Mouse (Mus musculus) testis, adult 2 months (tissue): ENCODE results near the gene Gzmf. TPM values are rescaled to one million over a fixed set of nuclear protein-coding genes. Genes with fewer than 3 reads are reported as not detected.
A peak's percentile ranks its signal among the peaks of the same experiment; 100 is the strongest.
"Not testable (repeated sequence)": the region's sequence is repeated elsewhere in the genome, so short reads cannot be mapped to it uniquely, and the experiment has no call there.

Source experiments
- H3K27ac ChIP-seq: fragments of 200-500 bp; 2 replicates; pipeline ENCODE4 v1.5.1; 2012; ENCODE audit warnings: low read depth, low read length; ENCODE audit not compliant: control insufficient read depth, insufficient read depth
- H3K27me3 ChIP-seq: fragments of 200-500 bp; 2 replicates; pipeline ENCODE4 v1.6.1; 2012; ENCODE audit warnings: mild to moderate bottlenecking, low read length, moderate library complexity; ENCODE audit not compliant: control insufficient read depth, insufficient read depth
- H3K36me3 ChIP-seq: fragments of 200-500 bp; 2 replicates; pipeline ENCODE4 v1.6.1; 2012; ENCODE audit warnings: mild to moderate bottlenecking, low read length; ENCODE audit not compliant: control insufficient read depth, insufficient read depth
- H3K4me1 ChIP-seq: fragments of 200-500 bp; 2 replicates; pipeline ENCODE4 v1.6.1; 2012; ENCODE audit warnings: low read length; ENCODE audit not compliant: control insufficient read depth, insufficient read depth
- H3K4me3 ChIP-seq: fragments of 200-500 bp; 2 replicates; pipeline ENCODE4 v1.5.1; 2012; ENCODE audit warnings: low read depth, mild to moderate bottlenecking, low read length, moderate library complexity, mixed read lengths; ENCODE audit not compliant: control insufficient read depth
- CTCF ChIP-seq: fragments of 200-500 bp; IDR thresholded peaks from 2 replicates; pipeline ENCODE4 v1.5.1; 2012; ENCODE audit warnings: low read depth, mild to moderate bottlenecking, inconsistent platforms, low read length, moderate library complexity; ENCODE audit not compliant: control insufficient read depth, insufficient read depth, insufficient replicate concordance
- POLR2A ChIP-seq: fragments of 200-500 bp; IDR thresholded peaks from 2 replicates; pipeline ENCODE4 v1.6.1; 2012; ENCODE audit warnings: low read depth, mild to moderate bottlenecking, inconsistent platforms, low read length, moderate library complexity; ENCODE audit not compliant: control insufficient read depth
- polyA plus RNA-seq: library from polyadenylated mRNA; depleted of rRNA; stranded (reverse); fragments of >200 nt; gene quantifications from 2 replicates; pipeline ENCODE4 v1.2.3, GENCODE M21; 2012; rRNA removed

Gzmf gene
- polyA plus RNA-seq, 1 experiment = not detected

DNA sequence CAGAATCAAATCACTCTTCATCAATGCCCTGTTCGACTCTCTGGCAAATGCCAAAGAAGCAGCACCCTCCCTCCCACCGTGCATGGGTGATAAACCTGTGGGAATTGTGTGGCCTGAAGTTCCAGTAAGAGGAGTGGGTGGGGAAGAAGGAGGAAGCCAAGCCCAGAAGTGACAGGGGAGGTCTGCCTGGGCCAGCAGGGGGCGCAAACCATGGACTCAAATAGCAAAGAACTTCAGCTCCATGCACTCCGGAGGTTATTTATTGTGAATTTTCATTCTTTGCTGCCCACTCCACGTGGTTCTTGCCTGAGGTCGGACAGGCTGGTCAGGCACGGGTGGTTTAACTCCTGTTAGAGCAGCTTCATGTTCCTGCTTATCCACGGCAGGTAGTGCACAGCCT, 33.6 kb downstream of the Gzmf start:
- H3K4me1 ChIP-seq, H3K27ac ChIP-seq, H3K36me3 ChIP-seq, H3K27me3 ChIP-seq: not testable (repeated sequence)
- H3K4me3 ChIP-seq = peak overlapping the region; percentile 18
- TF ChIP-seq CTCF = peak; percentile 59; the same call in 1 of the 2 replicates

DNA sequence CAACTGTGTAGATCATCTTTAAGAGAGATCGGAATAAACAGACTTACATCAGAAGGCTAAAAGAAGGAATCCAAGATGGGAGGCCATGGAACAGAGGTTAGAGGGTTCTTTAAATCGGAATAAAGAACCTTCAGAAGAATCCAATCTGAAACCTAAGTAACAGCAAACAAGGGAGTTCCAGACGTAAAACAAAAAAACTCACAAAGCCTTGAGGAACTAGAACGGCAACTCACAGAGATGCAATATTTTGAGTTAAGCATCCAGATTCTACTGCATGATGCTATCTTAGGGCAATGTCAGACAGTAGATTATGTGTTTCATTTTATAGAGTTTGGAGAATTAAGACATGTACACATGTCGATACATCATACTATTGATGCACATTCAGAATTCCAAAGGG, 36.7 kb downstream of the Gzmf start, which contains the start of gene Gzmn:
TSS of gene Gzmn (minus strand) at position 101 of the 400 bp plus-strand sequence.
- Histone ChIP-seq H3K4me1 (peaks cover 3% of the 10 kb centered on the region; the same call in 1 of the 2 replicates), H3K27me3 (no peaks in the 10 kb centered on the region), H3K36me3 (no peaks in the 10 kb centered on the region), H3K27ac (no peak within 1 kb of the TSS), H3K4me3 (peak within 1 kb of the TSS; percentile 59)
- TF ChIP-seq CTCF (no peak), POLR2A (no peak)

DNA sequence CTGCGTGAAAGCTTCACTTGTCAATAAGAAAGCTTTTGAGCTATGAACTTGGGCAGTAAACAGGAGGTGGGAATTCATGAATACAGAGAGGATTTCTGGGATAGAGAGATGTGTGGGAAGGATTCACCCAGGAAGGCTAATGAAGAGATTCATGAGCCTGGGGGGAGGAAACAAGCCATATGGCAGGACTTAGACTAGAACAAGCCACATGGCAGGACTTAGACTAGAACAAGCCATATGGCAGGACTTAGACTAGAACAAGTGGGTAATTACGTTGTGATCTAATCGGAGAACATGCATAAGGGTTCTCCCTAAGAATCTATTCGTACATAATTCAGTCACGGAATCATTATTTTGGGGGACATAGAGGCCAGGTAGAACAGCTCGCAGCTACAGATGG, 37.8 kb downstream of the Gzmf start:
- peaks cover 3% of the 10 kb centered on the region; the same call in 1 of the 2 replicates for H3K4me1 ChIP-seq
- no peaks in the 10 kb centered on the region for H3K36me3 ChIP-seq
- no peaks in the 10 kb centered on the region for H3K27me3 ChIP-seq
- H3K27ac ChIP-seq = no peak overlapping the region
- H3K4me3 ChIP-seq = peak overlapping the region; percentile 59; the same call in 1 of the 2 replicates
- TF ChIP-seq POLR2A (no peak), CTCF (no peak)

- Histone ChIP-seq H3K4me1 (peaks cover 3% of the 10 kb centered on the region; the same call in 1 of the 2 replicates), H3K36me3 (no peaks in the 10 kb centered on the region), H3K27ac (no peak overlapping the region), H3K27me3 (no peaks in the 10 kb centered on the region), H3K4me3 (no peak overlapping the region)
- TF ChIP-seq POLR2A (no peak), CTCF (no peak)
These were observed 38.5 kb downstream of the Gzmf start for GRCm38 (mm10) chr14:56172744-56173143.

GRCm38 (mm10) chr14:56168009-56168408, 43.2 kb downstream of the Gzmf start:
- Histone ChIP-seq H3K4me3 (no peak overlapping the region), H3K4me1 (no peaks in the 10 kb centered on the region), H3K27ac (no peak overlapping the region), H3K27me3 (no peaks in the 10 kb centered on the region), H3K36me3 (no peaks in the 10 kb centered on the region)
- TF ChIP-seq CTCF (no peak), POLR2A (no peak)

DNA sequence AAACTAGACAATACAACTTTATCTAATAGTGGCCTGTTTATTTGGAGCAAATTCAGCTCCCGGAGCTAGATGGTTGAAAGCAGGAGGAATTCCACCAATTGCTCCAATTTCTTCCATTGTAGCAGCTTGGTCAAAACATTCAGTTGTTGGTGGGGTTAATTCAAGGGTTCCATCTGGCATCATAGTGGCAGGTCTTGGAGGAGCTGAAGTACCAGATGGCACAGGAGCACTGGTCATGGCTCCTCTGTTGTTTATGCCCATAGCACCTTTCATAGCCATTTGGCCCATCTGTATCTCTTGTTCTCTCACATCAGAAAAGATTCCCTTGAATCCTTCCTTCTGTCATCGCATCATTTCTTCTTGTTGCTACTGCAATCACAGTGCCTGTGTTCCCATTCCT, 49.1 kb downstream of the Gzmf start:
- Histone ChIP-seq H3K4me1 (no peaks in the 10 kb centered on the region), H3K4me3 (no peak overlapping the region), H3K27ac (no peak overlapping the region), H3K27me3 (no peaks in the 10 kb centered on the region), H3K36me3 (no peaks in the 10 kb centered on the region)
- TF ChIP-seq POLR2A (no peak), CTCF (no peak)

GRCm38 (mm10) chr14:56159479-56159878, 51.7 kb downstream of the Gzmf start, which contains the start of gene Gzmg:
TSS of gene Gzmg (minus strand) at chr14:56159579.
- not testable (repeated sequence) for H3K36me3 ChIP-seq, H3K4me3 ChIP-seq, H3K27ac ChIP-seq, H3K27me3 ChIP-seq, H3K4me1 ChIP-seq

GRCm38 (mm10) chr14:56155340-56155739, 55.9 kb downstream of the Gzmf start:
- TF ChIP-seq POLR2A = no peak
- TF ChIP-seq CTCF = peak; percentile 7; the same call in 1 of the 2 replicates
- no peaks in the 10 kb centered on the region for H3K36me3 ChIP-seq
- H3K4me3 ChIP-seq = no peak overlapping the region
- no peaks in the 10 kb centered on the region for H3K4me1 ChIP-seq
- no peaks in the 10 kb centered on the region for H3K27me3 ChIP-seq
- H3K27ac ChIP-seq = no peak overlapping the region

Other genes with a start within 250 kb of the Gzmf start
- not detected in 2 replicates for gene Mcpt1, start 193.4 kb downstream of the Gzmf start, polyA plus RNA-seq
- not detected in 2 replicates for gene Mcpt9, start 180.9 kb downstream of the Gzmf start, polyA plus RNA-seq
- not detected in 2 replicates for gene Mcpt2, start 169.4 kb downstream of the Gzmf start, polyA plus RNA-seq
- 0.16 TPM in 1 of 2 replicates, not detected in the other for gene Mcpt4, start 149.1 kb downstream of the Gzmf start, polyA plus RNA-seq
- not detected in 2 replicates for gene Mcpt8, start 126.1 kb downstream of the Gzmf start, polyA plus RNA-seq
- gene Ctsg, start 108.8 kb downstream of the Gzmf start, polyA plus RNA-seq = not detected in 2 replicates
- gene Gzme, start 90.8 kb downstream of the Gzmf start, polyA plus RNA-seq = not detected in 2 replicates
- gene Gzmd, start 78.8 kb downstream of the Gzmf start, polyA plus RNA-seq = not detected in 2 replicates
- not detected in 2 replicates for gene Gzmg, start 51.8 kb downstream of the Gzmf start, polyA plus RNA-seq
- gene Gzmn, start 36.8 kb downstream of the Gzmf start, polyA plus RNA-seq = 49.9 and 57.5 TPM in 2 replicates
- gene Gzmc, start 23.2 kb upstream of the Gzmf start, polyA plus RNA-seq = not detected in 2 replicates
- not detected in 2 replicates for gene Gzmb, start 50.8 kb upstream of the Gzmf start, polyA plus RNA-seq
- 0.09 and 0.12 TPM in 2 replicates for gene Atp12a, start 153.7 kb upstream of the Gzmf start, polyA plus RNA-seq
- 39.2 and 51.0 TPM in 2 replicates for gene Rnf17, start 191.2 kb upstream of the Gzmf start, polyA plus RNA-seq